Mouse (Mus musculus) spleen, adult 18-20 months (tissue): ENCODE results near the gene Plk1.

ENCODE experiments used
- DNase-seq, 2 experiments: peaks; one replicate each; pipeline ENCODE4 v3.0.0; 2022; ENCODE audit warnings: mixed read lengths in 2 of 2

Plk1 gene

DNA sequence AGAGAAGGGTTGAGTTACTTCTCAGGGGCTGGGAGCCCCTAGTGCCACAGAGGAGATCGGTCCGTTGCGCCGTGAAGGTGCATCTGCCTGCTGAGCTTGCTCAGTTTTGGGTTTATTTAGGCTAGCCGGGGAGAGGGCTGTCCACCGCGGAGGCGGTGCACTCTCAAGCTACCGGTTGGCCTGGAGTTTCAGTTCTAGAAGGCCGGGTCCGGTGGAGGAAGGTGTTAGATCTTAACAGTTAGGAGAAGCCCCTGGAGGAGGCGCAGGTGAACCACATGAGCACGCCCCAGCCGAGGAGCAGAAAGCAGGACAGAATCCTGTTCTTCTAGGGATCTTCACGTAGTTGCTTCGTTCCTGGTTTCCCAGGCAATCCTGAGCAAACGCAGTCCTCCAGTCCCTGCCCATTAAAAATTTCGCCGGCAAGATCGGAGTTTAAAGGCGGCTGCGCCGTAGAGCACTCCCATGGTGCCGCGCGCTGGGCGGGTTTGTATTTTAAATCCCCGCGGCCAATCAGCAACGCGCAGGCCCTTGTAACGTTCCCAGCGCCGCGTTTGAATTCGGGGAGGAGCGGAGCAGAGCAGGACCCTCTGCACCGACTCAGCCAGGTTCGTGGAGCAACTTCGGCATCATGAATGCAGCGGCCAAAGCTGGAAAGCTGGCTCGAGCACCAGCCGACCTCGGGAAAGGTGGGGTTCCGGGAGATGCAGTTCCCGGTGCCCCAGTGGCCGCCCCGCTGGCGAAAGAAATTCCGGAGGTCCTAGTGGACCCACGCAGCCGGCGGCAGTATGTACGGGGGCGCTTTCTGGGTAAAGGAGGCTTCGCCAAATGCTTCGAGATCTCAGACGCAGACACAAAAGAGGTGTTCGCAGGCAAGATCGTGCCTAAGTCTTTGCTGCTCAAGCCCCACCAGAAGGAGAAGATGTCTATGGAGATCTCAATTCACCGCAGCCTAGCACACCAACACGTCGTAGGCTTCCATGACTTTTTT, at the start of gene Plk1:
Plk1 (plus strand) TSS at position 525 of the 988 bp plus-strand sequence.
- DNase-seq: peak; percentile 46 to 65

DNA sequence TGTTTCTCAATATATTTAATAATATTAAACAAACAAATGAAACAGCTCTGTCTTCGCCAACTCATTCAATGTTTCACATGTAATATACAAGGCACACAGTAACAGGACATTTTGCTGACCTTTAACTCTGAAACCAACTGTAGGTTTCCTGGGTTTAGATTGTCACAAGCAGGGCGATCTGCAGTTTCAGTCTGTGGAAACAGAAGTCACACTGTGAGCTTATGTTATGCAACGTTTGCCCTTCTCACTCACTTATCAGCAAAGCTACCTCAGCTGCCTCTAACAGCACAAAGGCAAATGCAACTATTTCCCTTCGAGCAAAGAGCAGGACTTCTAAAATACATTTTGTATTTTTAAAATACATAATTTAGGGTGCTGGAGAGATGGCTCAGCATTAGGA, 35.7 kb upstream of the Plk1 start:
- DNase-seq: no peak

DNA sequence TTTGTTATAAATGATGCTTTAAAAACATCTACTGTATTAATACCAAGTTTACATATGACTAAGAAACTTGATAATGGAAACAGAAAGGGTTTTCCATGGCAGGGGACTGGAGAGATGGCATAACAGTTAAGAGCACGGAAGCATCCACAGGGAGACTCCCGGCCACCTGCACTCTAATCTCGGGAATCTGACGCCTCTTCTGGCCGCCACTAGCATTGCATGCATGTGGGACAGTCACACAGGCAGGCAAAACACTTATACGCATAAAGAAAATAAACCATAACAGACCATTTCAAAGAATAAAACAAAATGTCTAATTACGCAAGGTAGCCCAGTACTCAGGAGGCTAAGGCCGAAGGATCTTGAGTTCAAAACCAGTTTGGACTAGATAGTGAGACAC, 33.6 kb upstream of the Plk1 start:
- no peak for DNase-seq

DNA sequence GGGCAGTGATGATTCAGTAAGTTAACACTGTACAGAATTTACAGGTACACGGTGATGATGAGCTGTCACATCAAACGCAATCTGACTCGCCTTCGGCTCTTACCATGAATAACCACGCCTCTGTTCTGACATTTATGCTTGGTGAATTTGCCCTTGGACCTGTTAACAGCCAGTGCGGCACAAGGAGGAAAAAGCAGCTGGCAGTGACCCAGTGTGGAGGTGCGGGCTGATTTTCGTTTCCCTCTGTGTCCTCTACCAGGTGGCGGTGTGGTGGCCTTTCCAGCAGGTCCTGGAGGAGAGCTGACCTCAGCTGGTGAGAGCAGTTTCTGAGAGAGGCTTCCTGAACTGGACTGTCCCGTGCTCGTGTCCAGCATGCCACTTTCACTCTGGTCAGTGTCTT, 32.3 kb upstream of the Plk1 start:
- DNase-seq: no peak

DNA sequence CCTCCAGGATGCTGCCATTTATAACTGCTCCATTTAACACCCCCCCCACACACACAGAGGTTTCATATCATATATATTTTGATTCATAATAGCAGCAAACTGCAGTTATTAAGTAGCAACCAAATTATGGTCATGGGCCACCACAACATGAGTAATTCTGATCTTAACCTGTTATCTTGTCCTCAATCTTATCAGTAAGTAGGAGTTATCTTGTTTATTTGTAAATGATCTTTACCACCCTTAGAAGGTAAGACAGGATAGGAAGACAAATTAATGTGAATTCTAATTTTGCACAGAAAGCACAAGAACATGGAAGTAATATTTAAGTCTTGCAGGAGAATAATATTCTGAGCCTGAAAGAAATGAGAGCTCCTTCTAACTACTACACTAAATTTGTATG, 27.4 kb upstream of the Plk1 start:
- DNase-seq: no peak

DNA sequence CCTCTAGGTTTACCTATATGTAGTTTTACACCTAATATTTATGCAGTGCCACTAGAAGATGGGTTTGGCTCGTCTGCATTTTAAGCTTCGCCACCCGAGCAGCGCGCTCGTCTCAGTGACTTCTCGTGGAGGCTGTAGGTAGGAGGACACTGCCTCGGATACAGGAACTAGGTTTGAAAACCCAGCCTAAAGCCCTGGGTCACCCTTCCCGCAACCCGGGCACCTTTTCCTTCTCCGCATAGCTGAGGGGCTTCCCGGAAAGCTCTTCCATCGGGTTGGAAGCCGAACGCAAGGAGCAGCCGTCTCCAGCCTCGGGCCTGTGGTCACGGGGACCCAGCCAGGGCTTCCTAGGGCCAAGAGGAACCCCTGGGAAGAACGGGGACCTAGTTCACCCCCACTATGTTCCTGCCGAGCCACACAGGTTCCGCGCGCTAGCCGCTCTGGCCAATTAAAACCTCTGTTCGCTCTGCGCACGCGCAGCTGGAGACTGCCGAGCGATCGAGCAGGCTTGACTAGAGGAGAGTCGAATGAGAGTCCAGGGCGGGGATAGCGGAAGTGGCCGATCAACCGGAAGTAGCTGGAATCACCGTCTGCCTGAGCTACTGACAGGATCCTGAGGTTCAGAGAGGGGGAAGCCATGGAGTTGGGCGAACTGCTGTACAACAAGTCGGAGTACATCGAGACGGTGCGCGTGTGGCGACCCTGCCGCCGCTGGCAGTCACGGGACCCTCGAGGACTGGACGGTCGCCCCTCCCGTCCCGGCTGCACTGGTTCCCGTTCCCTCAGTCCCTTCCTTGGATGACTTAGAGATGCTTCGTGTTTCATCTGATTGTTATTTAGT, 26.5 kb upstream of the Plk1 start, which contains the start of the genes Palb2 and Dctn5:
Palb2 (minus strand) TSS at position 489 of the 841 bp plus-strand sequence.
Dctn5 (plus strand) TSS at position 545 of the 841 bp plus-strand sequence.
- DNase-seq: peak; percentile 94 to 97

DNA sequence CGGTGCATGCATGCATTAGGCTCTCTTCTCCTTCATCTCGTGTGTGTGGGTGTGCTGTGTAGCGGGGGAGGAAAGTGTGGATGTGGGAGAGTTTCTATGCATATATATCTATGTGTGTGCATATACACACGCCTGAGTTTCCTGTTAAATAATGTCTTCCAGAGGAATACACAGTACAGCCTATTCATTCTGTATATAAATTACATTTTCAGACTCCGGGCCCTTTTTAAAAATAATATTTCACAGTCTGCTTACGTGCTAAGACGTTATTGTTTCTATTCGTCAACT, 26.0 kb upstream of the Plk1 start:
- DNase-seq: no peak

DNA sequence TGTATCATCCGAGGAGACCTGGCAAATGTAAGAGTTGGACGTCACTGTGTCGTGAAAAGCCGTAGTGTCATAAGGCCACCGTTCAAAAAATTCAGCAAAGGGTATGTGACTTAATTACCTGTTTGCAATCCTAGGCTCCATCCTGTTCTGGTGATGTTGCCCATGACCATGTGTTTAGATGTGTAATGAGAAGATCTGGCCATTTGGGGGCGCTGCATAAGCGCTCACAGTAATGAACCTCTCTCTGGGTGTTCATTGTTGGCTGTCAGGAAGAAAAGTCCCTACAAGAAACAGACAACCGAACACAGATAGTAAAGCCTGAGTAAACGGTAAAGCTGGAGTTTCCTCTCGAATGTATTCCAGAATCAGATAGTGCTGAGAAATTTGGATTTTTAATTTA, 24.2 kb upstream of the Plk1 start:
- no peak for DNase-seq

DNA sequence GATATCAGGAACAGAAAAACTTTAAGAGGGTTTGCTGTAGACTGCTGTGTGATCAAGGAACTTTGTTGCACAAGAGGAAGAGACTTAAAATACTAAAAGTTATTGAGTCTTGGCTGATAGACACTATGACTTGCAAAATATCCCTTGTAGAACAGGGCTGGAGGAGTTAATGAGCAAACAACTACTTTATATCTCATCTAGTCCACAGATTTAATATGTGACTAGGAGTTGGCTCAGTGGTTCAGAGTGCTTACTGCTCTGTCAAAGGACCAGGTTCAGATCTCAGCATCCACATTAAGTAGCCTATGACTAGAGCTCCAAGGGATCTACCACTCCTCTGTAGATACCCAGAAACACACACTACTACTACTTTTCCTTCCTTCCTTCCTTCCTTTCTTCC, 22.2 kb upstream of the Plk1 start:
- DNase-seq: no peak

DNA sequence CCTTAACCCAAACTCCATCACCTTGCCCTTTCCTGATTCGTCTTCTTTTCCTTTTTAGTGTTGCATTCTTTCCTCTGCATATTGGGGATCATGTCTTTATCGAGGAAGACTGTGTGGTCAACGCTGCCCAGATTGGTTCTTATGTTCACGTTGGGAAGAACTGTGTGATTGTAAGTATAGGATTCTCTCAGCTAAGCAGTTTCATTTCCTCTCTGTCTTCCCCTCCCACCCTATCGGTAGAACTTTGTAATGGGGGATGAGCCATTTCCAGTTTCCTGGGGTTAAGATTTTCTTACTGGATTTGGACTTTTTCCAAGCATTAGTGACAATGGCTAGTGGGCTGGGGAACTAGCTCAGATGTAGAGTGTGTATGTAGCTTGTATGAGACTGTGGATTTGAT, 21.0 kb upstream of the Plk1 start:
- DNase-seq: no peak

DNA sequence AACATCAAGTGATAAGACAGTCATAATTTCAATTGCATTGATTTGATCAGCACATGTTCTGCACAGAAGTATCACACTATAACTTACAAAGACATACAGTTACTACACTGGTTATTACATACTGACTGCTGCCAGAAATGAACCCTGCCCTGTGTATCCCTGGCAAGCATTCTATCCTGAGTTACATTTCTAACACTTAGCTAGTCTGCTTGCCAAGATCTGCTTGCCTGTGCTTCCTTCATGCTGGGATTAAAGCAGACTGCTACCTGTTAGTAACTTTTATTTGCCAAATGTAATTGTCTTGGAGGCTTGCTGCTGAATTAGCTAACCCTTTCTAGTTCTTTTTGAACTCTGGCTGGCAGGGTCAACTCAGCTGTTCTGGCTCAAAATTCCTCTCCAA, 18.2 kb upstream of the Plk1 start:
- no peak for DNase-seq

DNA sequence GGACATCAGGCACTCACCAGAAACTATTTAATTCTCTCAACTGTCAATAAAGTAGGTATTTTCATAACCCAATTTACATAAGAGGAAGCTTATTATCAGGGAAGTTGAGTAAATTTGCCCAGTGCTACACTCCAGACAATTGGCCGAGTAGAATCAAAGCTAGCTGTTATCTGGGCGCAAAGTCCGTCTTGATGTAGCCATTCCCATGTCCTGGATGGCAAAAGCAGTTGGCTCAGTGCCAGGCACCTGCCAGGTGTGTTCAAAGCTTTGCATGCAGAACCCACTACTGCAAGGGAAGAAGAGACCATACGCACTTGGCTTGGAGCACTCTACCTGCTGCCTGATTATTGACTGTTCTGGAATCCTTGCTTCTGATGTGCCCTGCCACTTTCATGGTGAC, 6.8 kb upstream of the Plk1 start:
- DNase-seq: no peak

DNA sequence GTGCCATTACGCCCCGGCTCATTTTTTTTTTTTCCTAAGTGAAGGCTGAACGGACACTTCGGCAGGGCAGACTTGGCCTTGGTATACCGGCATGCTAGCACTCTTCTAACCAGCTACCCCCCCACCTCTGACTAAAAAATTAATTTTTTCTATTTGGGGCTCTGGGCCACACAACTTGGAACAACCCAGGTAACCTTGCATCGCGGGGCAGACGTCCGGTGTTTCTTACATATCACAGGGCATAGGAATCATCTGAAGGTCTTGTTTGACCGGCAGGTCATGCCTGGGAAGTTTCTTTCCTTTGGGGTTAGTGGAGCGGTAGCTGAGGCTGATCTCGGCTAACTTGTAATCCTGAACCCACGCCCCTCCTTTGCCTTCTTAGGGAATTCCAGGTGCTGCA, 751 bp upstream of the Plk1 start:
- no peak for DNase-seq

DNA sequence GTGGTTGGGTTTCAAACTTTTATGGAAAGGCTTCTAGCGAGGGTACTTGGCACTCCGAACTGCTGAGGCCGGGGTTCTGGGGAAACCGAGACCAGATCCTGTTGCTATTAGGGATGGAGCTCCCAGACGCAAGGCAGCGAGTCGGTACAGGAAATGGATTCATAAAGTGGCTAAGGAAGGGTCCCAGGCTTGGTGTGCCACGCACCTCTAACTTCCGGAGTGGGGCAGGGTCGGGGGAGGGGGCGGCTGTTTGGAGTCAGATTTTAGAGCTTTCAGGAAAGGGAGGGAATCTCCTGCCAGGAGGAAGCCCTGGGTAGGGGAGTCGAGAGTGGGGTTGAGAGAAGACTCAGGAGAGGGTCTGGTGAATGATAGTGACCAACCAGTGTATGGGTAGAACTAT, 798 bp downstream of the Plk1 start:
- DNase-seq: no peak

DNA sequence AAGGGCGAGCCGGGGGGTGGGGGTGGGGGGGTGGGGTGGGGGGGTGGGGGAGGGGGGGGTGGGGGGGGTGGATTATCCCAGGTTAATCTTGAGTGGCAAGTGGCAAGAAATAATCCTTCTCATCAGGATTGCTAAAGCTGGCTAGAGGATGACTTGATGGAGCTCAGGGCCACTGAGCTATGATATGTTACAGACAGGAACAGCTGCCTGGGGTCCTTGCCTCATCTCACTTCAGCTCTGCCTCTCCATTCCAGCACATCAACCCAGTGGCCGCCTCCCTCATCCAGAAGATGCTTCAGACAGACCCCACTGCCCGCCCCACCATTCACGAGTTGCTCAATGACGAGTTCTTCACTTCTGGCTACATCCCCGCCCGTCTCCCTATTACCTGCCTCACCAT, 4.5 kb downstream of the Plk1 start:
- DNase-seq: no peak

DNA sequence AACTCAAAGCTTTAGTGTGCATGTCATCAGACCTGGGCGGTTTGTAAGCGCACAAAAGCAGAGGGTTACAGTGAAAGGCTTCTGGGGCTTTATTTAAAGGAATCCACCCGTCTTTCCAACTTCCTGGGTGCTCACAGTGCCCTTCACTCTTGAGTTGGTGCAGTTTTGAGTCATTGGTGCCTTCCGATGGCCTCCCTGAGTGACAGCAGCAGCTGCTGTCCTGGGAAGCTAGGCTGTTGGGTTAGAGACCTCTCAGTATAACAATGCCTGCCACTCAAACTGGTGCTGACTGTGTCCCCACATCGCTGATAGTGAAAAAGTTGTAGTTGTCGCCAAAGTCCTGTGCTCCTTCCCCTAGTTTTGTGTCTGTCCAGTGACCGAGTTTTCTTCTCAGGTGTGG, 8.0 kb downstream of the Plk1 start:
- no peak for DNase-seq

DNA sequence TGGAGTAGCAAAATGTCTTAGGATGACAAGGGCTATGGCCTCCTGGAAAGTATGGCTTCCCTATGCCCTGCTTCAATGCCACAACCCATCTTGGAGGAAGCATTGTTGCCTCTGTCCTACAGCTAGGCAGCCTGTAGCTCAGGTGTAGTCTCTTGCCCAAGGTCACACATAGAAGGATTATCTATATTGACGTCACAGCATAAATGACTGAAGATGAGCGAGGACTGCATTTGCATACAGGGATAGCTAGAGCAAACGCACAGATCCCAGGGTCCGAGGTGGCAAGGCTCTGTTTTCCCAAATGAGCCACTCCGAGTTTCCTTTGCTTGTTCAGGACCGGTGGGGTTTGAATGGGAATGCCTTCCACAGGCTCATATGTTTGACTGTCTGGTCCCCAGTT, 11.5 kb downstream of the Plk1 start:
- DNase-seq: no peak

DNA sequence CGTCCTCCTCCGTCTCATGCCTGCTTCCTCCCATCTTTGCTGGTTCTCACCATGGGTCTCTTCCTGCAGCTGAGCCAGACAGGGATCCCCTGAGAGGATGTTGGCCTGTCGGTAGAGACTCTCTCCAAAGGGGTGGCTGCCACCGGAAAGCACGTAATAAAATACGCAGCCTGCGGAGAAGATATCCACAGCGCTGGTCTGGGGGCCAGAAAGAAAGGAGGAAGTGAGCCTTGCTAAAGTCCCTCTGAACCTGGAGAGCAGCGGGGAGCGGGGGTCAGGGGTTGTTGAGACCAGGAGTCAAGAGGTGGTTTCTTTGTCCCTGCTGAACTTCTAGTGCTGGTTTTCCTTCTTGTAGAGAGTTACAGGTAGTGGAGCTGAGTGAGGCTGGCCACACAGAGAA, 12.4 kb downstream of the Plk1 start:
- DNase-seq: no peak

DNA sequence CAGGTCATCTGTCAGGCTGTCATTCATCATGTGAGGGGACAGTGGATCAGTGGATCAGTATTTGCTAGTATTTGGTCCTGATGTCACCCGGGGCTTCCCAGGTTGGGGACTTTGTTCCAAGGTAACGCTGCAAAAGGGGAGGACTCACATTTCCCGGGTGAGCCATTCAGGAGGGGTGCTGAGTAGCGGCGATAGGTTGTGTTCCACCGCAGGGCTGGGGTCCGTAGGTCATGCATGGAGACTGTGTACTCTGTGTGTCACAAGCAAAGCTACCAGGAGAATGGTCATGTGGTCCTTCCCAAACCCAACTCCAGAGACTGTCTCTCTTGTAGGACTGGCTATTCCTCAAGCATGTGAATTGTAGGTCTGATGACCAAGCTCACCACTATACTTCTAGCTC, 21.5 kb downstream of the Plk1 start:
- DNase-seq: no peak

DNA sequence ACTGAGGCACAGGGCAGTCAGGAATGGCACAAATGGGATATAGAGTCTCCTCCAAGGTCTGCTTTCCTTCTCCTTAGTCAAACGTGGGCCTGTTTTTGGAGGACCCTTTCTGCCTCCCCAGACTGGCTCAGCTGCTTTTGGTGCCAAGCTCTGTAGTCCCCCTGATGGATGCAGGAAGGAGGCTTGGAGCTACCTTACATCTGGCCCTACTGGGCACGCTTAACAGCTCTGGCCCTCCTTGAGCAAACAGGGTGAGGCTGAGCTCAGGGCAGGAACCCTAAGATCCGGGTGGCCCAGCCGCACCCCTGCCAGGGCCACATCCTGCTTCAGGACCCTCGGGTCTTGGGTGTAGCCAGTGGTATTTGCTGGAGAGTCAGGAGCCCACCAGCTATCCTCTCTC, 25.3 kb downstream of the Plk1 start:
- no peak for DNase-seq

DNA sequence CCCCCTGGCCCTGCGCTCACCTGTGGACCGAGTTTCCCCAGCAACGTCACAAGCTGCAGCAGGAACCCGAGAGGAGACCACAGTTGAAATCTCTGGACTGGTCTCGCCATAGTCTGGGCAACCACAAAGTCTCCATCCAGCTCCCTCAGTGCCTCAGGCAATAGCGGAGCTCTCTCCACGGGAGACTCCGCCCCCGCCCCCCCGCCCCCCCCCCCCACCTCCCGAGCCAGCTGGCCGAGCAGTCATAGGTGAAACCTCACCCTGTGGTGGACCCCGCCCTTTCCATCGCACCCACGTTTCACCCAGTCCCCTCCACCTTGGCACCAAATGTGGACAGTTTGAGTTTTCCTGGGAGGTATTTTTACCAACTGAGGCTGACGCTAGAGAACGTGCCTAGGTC, 26.8 kb downstream of the Plk1 start, which contains the start of gene Ern2:
Ern2 (minus strand) TSS at position 165 of the 400 bp plus-strand sequence.
- DNase-seq: no peak

DNA sequence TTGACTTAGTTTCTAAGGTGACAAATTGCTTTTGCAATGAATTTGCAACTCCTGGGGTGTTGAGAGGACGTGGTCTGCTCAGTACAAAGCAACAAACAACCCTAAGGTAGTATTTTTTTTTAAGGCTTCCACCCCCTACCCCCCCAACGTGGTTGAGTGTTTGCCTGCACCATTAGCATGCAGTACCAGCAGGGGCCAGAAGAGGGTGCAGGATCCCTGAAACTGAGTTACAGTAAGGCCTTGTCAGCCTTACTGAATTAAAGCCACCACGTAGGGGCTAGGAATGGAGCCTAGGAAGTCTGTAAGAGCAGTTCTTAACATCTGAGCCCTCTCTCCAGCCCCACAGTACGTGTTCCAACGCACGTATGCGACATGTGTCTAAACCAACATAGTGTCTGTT, 30.2 kb downstream of the Plk1 start:
- DNase-seq: peak in 1 of 2 experiments; percentile 47

DNA sequence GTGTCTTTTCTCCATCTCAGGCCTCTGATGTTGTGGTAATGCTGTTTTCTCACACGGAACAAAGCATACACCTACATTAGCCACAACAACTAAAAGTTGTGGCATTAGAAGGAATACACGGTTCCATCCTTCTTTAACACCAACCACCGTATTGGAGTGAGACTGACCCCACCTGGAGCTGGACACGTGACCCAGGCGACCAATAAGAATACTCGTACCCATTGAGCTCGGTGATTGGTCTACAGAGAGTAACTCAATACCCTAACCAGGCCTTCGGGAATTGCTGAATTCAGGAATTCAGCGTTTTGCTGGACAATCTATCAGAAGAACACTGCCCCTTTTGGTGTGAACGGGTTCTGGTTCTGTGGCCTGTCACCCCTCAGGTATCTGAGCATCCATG, 31.9 kb downstream of the Plk1 start:
- no peak for DNase-seq

DNA sequence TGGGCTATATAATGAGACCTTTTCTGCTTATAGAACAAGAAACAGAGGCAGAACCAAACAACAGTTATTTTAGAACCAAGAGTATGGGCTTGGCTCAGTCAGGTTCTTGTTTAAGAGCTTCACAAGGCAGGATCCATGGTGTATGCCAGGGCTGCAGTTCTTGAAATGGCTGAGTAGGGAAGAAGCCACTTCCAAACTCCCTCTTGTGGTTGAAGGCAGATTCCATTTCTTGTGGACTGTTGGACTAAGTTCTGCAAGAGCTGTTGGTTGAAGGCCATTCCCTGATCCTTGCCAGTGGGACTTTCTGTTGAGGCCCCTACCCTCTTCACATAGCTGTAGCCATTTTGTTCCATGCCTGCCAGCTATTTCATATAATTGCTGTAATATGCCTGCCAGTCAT, 34.7 kb downstream of the Plk1 start:
- DNase-seq: no peak
